Comparison of ENCODE assay signal across 8 mouse cellular contexts in the genomic region with DNA sequence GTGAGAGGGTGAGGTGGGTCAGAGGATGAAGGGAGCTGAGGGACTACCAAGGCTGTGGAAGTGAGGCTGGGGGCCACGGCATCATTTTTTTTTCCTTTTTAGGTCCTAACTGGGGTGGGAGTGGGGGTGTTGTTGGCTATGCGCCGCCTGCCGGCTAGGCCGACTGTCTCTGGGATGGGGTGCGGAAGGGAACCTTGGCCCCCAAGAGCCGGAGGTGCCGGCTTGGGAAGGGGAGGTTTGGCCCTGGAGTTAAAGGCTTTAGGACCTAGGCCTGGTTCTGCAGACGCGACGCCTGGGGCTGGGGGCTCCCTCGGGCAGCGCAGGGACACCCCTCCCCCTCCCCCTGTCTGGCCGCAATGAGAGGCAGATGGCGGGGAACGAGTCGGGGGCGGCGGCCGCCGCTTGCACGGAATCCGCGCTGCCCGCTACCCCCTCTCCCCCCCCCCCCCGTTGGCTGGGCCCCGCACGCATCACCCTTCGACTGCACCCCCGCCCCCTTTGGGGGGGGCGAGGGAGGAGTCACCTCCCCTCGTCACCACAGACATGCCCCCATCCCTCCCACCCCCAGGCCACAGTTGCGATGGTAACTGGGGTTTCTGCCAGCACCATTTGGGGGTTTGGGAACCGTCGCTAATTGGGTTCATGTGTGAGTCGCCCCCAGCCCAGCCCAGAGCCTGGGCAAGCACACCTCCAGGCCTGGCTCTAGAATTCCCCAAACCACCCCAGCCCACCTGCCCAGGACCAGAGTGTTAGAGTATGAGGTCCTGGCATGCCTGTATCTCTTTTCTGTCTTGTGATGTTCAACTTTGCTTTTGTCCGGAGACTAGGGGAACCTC. TPM values are rescaled to one million over a fixed set of nuclear protein-coding genes. Genes with fewer than 3 reads are reported as not detected.
DNase-seq lines count a peak whose midpoint lies in the region; ATAC-seq lines count a peak whose summit lies in the region.

No protein-coding gene starts in this region.

- intact Hi-C loops in heart, postnatal 36 days (cut with DNase I), result no loop called here

- peaks cover 54% of the 10 kb centered on the region for H3K4me1 ChIP-seq in liver, embryonic 12.5 days
- peaks cover 49% of the 10 kb centered on the region for H3K4me1 ChIP-seq in neural tube, embryonic 15.5 days

- no peaks in the 10 kb centered on the region for H3K9me3 ChIP-seq in liver, embryonic 12.5 days (replicated peaks)
- no peaks in the 10 kb centered on the region for H3K9me3 ChIP-seq in neural tube, embryonic 15.5 days (replicated peaks)

- H3K27ac ChIP-seq in liver, embryonic 12.5 days, result peak overlapping the region; percentile 36; the same call in 1 of the 2 replicates
- peak overlapping the region; percentile 81 for H3K27ac ChIP-seq in neural tube, embryonic 15.5 days (replicated peaks)

- whole genome bisulfite sequencing in liver, embryonic 12.5 days (ENCODE audit: insufficient replicate concordance), result 3% methylated on average over 15 of the region's 37 CpGs
- 0% methylated on average over 24 of the region's 37 CpGs for WGBS in neural tube, embryonic 15.5 days

- no peak for ATAC-seq in liver, embryonic 12.5 days
- peak; percentile 12 for ATAC-seq in neural tube, embryonic 15.5 days (ENCODE audit: low FRiP score)

- H3K36me3 ChIP-seq in liver, embryonic 12.5 days, result no peaks in the 10 kb centered on the region
- no peaks in the 10 kb centered on the region for H3K36me3 ChIP-seq in neural tube, embryonic 15.5 days

- peak; percentile 12 to 25 for DNase-seq in adrenal gland, adult 18-20 months (ENCODE audit: low spot score in 2 of 2)
- DNase-seq in adrenal gland, postnatal 4 days (ENCODE audit: low spot score in 2 of 2), result no peak
- DNase-seq in urinary bladder, postnatal 14 days (ENCODE audit: low spot score), result peak; percentile 46
- no peak for DNase-seq in urinary bladder, postnatal 10 days (ENCODE audit: low spot score)
- peak; percentile 31 to 45 for DNase-seq in heart, postnatal 36 days
- DNase-seq in frontal cortex, postnatal 25 days (ENCODE audit: low spot score in 2 of 2), result no peak

- H3K4me3 ChIP-seq in liver, embryonic 12.5 days, result peak overlapping the region; percentile 37
- H3K4me3 ChIP-seq in neural tube, embryonic 15.5 days (replicated peaks), result peak overlapping the region; percentile 60

- peak overlapping the region; percentile 82 for H3K4me2 ChIP-seq in liver, embryonic 12.5 days
- H3K4me2 ChIP-seq in neural tube, embryonic 15.5 days, result peak overlapping the region; percentile 96

- H3K27me3 ChIP-seq in liver, embryonic 12.5 days (replicated peaks), result peaks cover 81% of the 10 kb centered on the region
- peaks cover 18% of the 10 kb centered on the region for H3K27me3 ChIP-seq in neural tube, embryonic 15.5 days (replicated peaks)

- peak overlapping the region; percentile 24; the same call in 1 of the 2 replicates for H3K9ac ChIP-seq in liver, embryonic 12.5 days
- H3K9ac ChIP-seq in neural tube, embryonic 15.5 days (replicated peaks), result peak overlapping the region; percentile 60

RNA-seq across cellular contexts. Expression of gene Nfatc4, which starts 2.5 kb away (rescaled TPM):
- total RNA-seq in adrenal gland, adult 18-20 months (2021), result 10 to 100 TPM; 17.4 to 21.4 TPM
- 10 to 100 TPM; 47.0 to 49.4 TPM for total RNA-seq in adrenal gland, postnatal 4 days (2021)
- 1 to 10 TPM; 5.0 to 5.1 TPM for total RNA-seq in heart, postnatal 36 days (2021)
- 3.3 and 5.3 TPM in 2 replicates for polyA plus RNA-seq in liver, embryonic 12.5 days (2016; fragmentation: Nextera tagmentation; extraction: Ambion mirVana)
- 9.8 and 11.5 TPM in 2 replicates for polyA plus RNA-seq in neural tube, embryonic 15.5 days (2015; fragmentation: Nextera tagmentation; extraction: Ambion mirVana)

RNA-seq across cellular contexts. Expression of gene Nynrin, which starts 28.4 kb away (rescaled TPM):
- total RNA-seq in adrenal gland, adult 18-20 months (2021), result 1 to 10 TPM; 8.2 to 9.0 TPM
- 10 to 100 TPM; 46.0 to 52.0 TPM for total RNA-seq in adrenal gland, postnatal 4 days (2021)
- 10 to 100 TPM in 1 of 2 experiments, 1 to 10 TPM in 1; 9.5 to 10.5 TPM for total RNA-seq in heart, postnatal 36 days (2021)
- polyA plus RNA-seq in liver, embryonic 12.5 days (2016; fragmentation: Nextera tagmentation; extraction: Ambion mirVana), result 7.0 and 8.2 TPM in 2 replicates
- 9.5 and 10.8 TPM in 2 replicates for polyA plus RNA-seq in neural tube, embryonic 15.5 days (2015; fragmentation: Nextera tagmentation; extraction: Ambion mirVana)

RNA-seq across cellular contexts. Expression of gene Ripk3, which starts 36.8 kb away (rescaled TPM):
- 1 to 10 TPM; 3.6 to 4.5 TPM for total RNA-seq in adrenal gland, adult 18-20 months (2021)
- total RNA-seq in adrenal gland, postnatal 4 days (2021), result 10 to 100 TPM in 1 of 2 experiments, 1 to 10 TPM in 1; 8.4 to 12.2 TPM
- total RNA-seq in heart, postnatal 36 days (2021), result 1 to 10 TPM; 3.0 to 5.1 TPM
- 29.1 and 30.0 TPM in 2 replicates for polyA plus RNA-seq in liver, embryonic 12.5 days (2016; fragmentation: Nextera tagmentation; extraction: Ambion mirVana)
- polyA plus RNA-seq in neural tube, embryonic 15.5 days (2015; fragmentation: Nextera tagmentation; extraction: Ambion mirVana), result 2.8 and 14.2 TPM in 2 replicates

RNA-seq across cellular contexts. Expression of gene Adcy4, which starts 41.5 kb away (rescaled TPM):
- total RNA-seq in adrenal gland, adult 18-20 months (2021), result 10 to 100 TPM in 1 of 2 experiments, 1 to 10 TPM in 1; 8.3 to 17.1 TPM
- 10 to 100 TPM; 10.4 to 10.9 TPM for total RNA-seq in adrenal gland, postnatal 4 days (2021)
- total RNA-seq in heart, postnatal 36 days (2021), result 10 to 100 TPM; 18.0 to 21.0 TPM
- polyA plus RNA-seq in liver, embryonic 12.5 days (2016; fragmentation: Nextera tagmentation; extraction: Ambion mirVana), result 2.9 and 3.6 TPM in 2 replicates
- polyA plus RNA-seq in neural tube, embryonic 15.5 days (2015; fragmentation: Nextera tagmentation; extraction: Ambion mirVana), result 4.1 and 5.2 TPM in 2 replicates

RNA-seq across cellular contexts. Expression of gene Cbln3, which starts 58.8 kb away (rescaled TPM):
- not detected for total RNA-seq in adrenal gland, adult 18-20 months (2021)
- total RNA-seq in adrenal gland, postnatal 4 days (2021), result under 1 TPM; 0.39 to 0.76 TPM
- under 1 TPM in 1 of 2 experiments, not detected in 1; 0.19 TPM for total RNA-seq in heart, postnatal 36 days (2021)
- polyA plus RNA-seq in liver, embryonic 12.5 days (2016; fragmentation: Nextera tagmentation; extraction: Ambion mirVana), result 0.25 TPM in 2 replicates
- polyA plus RNA-seq in neural tube, embryonic 15.5 days (2015; fragmentation: Nextera tagmentation; extraction: Ambion mirVana), result 0.45 and 0.58 TPM in 2 replicates

Comparison
In these comparisons a context has a peak if more than half of its experiments do, and no peak if none do; other contexts are left out.
1. DNase-seq: peak in adrenal gland, adult 18-20 months (2 of 2), urinary bladder, postnatal 14 days (single experiment) and heart, postnatal 36 days (2 of 2); none in adrenal gland, postnatal 4 days (0 of 2), urinary bladder, postnatal 10 days (single experiment) and frontal cortex, postnatal 25 days (0 of 2).
2. RNA of gene Nynrin, which starts 28.4 kb away (total RNA-seq): 46.0 to 52.0 TPM in adrenal gland, postnatal 4 days; 9.5 to 10.5 TPM in heart, postnatal 36 days and 8.2 to 9.0 TPM in adrenal gland, adult 18-20 months; every median in the first group is over 4 times any median in the second.